27 mouse cellular contexts compared by ENCODE assay signal in genomic region chr11:102241246-102241645, GRCm38 (mm10). TPM values are rescaled to one million over a fixed set of nuclear protein-coding genes. Genes with fewer than 3 reads are reported as not detected.
A peak's percentile ranks its signal among the peaks of the same experiment; 100 is the strongest.
DNase-seq lines count a peak whose midpoint lies in the region; ATAC-seq and TF ChIP-seq lines count a peak whose summit lies in the region.
"Had no signal": no experiment of that assay in that cellular context is flagged by ENCODE, and none has a peak within 500 bp of the region (broad histone marks: within the 10 kb centered on the region; RNA-seq: fewer than 3 reads in every experiment).

No protein-coding gene starts in this region.

- WGBS in kidney, embryonic 15.5 days = 84% methylated on average over 5 of the region's 5 CpGs
- 43% methylated on average over 5 of the region's 5 CpGs for WGBS in intestine, postnatal 0 days
- 60% methylated on average over 5 of the region's 5 CpGs for WGBS in liver, embryonic 15.5 days (ENCODE audit: insufficient replicate concordance)

- no peaks in the 10 kb centered on the region; the same call in 1 of the 2 replicates for H3K27me3 ChIP-seq in kidney, embryonic 15.5 days
- no peaks in the 10 kb centered on the region for H3K27me3 ChIP-seq in intestine, postnatal 0 days (replicated peaks; ENCODE audit: control insufficient read depth, insufficient read depth, low read length)
- H3K27me3 ChIP-seq in liver, embryonic 15.5 days = peaks cover 33% of the 10 kb centered on the region
- H3K27me3 ChIP-seq: embryonic facial prominence, embryonic 12.5 days; hindbrain, embryonic 12.5 days; limb, embryonic 12.5 days; midbrain, embryonic 13.5 days; neural tube, embryonic 13.5 days had no signal

- no peaks in the 10 kb centered on the region for H3K36me3 ChIP-seq in kidney, embryonic 15.5 days
- no peaks in the 10 kb centered on the region for H3K36me3 ChIP-seq in intestine, postnatal 0 days (ENCODE audit: control insufficient read depth, insufficient read depth)
- H3K36me3 ChIP-seq in liver, embryonic 15.5 days (replicated peaks) = no peaks in the 10 kb centered on the region
- H3K36me3 ChIP-seq: embryonic facial prominence, embryonic 12.5 days; hindbrain, embryonic 12.5 days; limb, embryonic 12.5 days; midbrain, embryonic 13.5 days; neural tube, embryonic 13.5 days had no signal

- H3K4me3 ChIP-seq in kidney, embryonic 15.5 days (replicated peaks) = no peak overlapping the region
- no peak overlapping the region for H3K4me3 ChIP-seq in intestine, postnatal 0 days (ENCODE audit: low read depth, low read length)
- H3K4me3 ChIP-seq in liver, embryonic 15.5 days (replicated peaks) = no peak overlapping the region
- H3K4me3 ChIP-seq: embryonic facial prominence, embryonic 12.5 days; hindbrain, embryonic 12.5 days; left cerebral cortex, adult 2 months; limb, embryonic 12.5 days; midbrain, embryonic 13.5 days; neural tube, embryonic 13.5 days had no signal

- peaks cover 12% of the 10 kb centered on the region for H3K4me1 ChIP-seq in kidney, embryonic 15.5 days
- H3K4me1 ChIP-seq in intestine, postnatal 0 days (replicated peaks; ENCODE audit: control insufficient read depth, insufficient read depth, low read length) = 0 out of 2 replicates have a peak, but pooled peaks cover 3% of the 10 kb centered on the region
- peaks cover 17% of the 10 kb centered on the region; the same call in 1 of the 2 replicates for H3K4me1 ChIP-seq in liver, embryonic 15.5 days (replicated peaks)

- no peak overlapping the region for H3K4me2 ChIP-seq in kidney, embryonic 15.5 days
- no peak overlapping the region for H3K4me2 ChIP-seq in intestine, postnatal 0 days (replicated peaks; ENCODE audit: low read depth)
- no peak overlapping the region for H3K4me2 ChIP-seq in liver, embryonic 15.5 days
- H3K4me2 ChIP-seq: embryonic facial prominence, embryonic 12.5 days; heart, embryonic 11.5 days; hindbrain, embryonic 12.5 days; limb, embryonic 12.5 days; midbrain, embryonic 13.5 days; neural tube, embryonic 13.5 days had no signal

- 0 out of 2 replicates have a peak, but pooled peaks have one; percentile 39 for TF ChIP-seq CTCF in intestine, postnatal 0 days (IDR thresholded peaks at IDR 0.05; ENCODE audit: low read depth)

- DNase-seq in kidney, postnatal 36 days = peak; percentile 39 to 60
- DNase-seq in heart, adult 8-10 months (ENCODE audit: low spot score) = no peak
- DNase-seq in layer of hippocampus, postnatal 14 days (ENCODE audit: low spot score in 2 of 2) = no peak
- DNase-seq: adrenal gland, postnatal 36 days; B cell, adult 2 months; cerebellum, adult 8-10 months; embryo, embryonic 11 days; gastrocnemius, postnatal 25 days; heart, adult 11 months; heart, postnatal 36 days; lung, adult 2 months; lung, postnatal 10 days; thymus, postnatal 4 days had no signal

- no peak overlapping the region for H3K27ac ChIP-seq in kidney, embryonic 15.5 days
- H3K27ac ChIP-seq in intestine, postnatal 0 days (ENCODE audit: low read depth, low read length) = no peak overlapping the region
- 0 out of 2 replicates have a peak overlapping the region, but pooled peaks have one; percentile 15 for H3K27ac ChIP-seq in liver, embryonic 15.5 days (replicated peaks)
- H3K27ac ChIP-seq: embryonic facial prominence, embryonic 12.5 days; hindbrain, embryonic 12.5 days; hindbrain, postnatal 0 days; left cerebral cortex, adult 2 months; limb, embryonic 12.5 days; macrophage; midbrain, embryonic 13.5 days; neural tube, embryonic 13.5 days had no signal

- H3K9ac ChIP-seq in kidney, embryonic 15.5 days = no peak overlapping the region
- H3K9ac ChIP-seq in intestine, postnatal 0 days (ENCODE audit: low read depth, low read length) = no peak overlapping the region
- no peak overlapping the region for H3K9ac ChIP-seq in liver, embryonic 15.5 days
- H3K9ac ChIP-seq: embryonic facial prominence, embryonic 12.5 days; hindbrain, embryonic 12.5 days; limb, embryonic 12.5 days; midbrain, embryonic 13.5 days; neural tube, embryonic 13.5 days had no signal

- ATAC-seq in kidney, embryonic 15.5 days (replicated peaks; ENCODE audit: low FRiP score) = no peak
- ATAC-seq in intestine, postnatal 0 days = peak; percentile 90
- peak; percentile 77 for ATAC-seq in liver, embryonic 15.5 days (ENCODE audit: insufficient read depth)
- ATAC-seq: forebrain, embryonic 14.5 days; hindbrain, postnatal 0 days; midbrain, embryonic 13.5 days had no signal

- no peaks in the 10 kb centered on the region for H3K9me3 ChIP-seq in kidney, embryonic 15.5 days (replicated peaks)
- H3K9me3 ChIP-seq in intestine, postnatal 0 days (ENCODE audit: control insufficient read depth) = no peaks in the 10 kb centered on the region
- no peaks in the 10 kb centered on the region for H3K9me3 ChIP-seq in liver, embryonic 15.5 days (replicated peaks)
- H3K9me3 ChIP-seq: embryonic facial prominence, embryonic 12.5 days; hindbrain, embryonic 12.5 days; limb, embryonic 12.5 days; midbrain, embryonic 13.5 days; neural tube, embryonic 13.5 days had no signal

RNA-seq across cellular contexts. Expression of gene BC030867, which starts 7.4 kb away (rescaled TPM):
- polyA plus RNA-seq in kidney, embryonic 15.5 days (2015; fragmentation: Nextera tagmentation; extraction: Ambion mirVana) = 18.1 and 22.2 TPM in 2 replicates
- 2.7 and 3.4 TPM in 2 replicates for polyA plus RNA-seq in intestine, postnatal 0 days (2015; fragmentation: Nextera tagmentation; extraction: Ambion mirVana)
- 14.1 and 15.3 TPM in 2 replicates for polyA plus RNA-seq in liver, embryonic 15.5 days (2015; fragmentation: Nextera tagmentation; extraction: Ambion mirVana)
- under 1 TPM; 0.12 to 0.23 (median 0.18) TPM for total RNA-seq in heart, adult 8-10 months (2022)
- total RNA-seq in layer of hippocampus, postnatal 14 days (2021) = under 1 TPM; 0.76 to 0.79 TPM
- total RNA-seq: gastrocnemius, postnatal 25 days had no signal

RNA-seq across cellular contexts. Expression of gene Hdac5, which starts 11.3 kb away (rescaled TPM):
- polyA plus RNA-seq in kidney, embryonic 15.5 days (2015; fragmentation: Nextera tagmentation; extraction: Ambion mirVana) = 47.4 and 48.4 TPM in 2 replicates
- polyA plus RNA-seq in intestine, postnatal 0 days (2015; fragmentation: Nextera tagmentation; extraction: Ambion mirVana) = 30.1 and 30.4 TPM in 2 replicates
- polyA plus RNA-seq in liver, embryonic 15.5 days (2015; fragmentation: Nextera tagmentation; extraction: Ambion mirVana) = 17.3 and 17.5 TPM in 2 replicates
- total RNA-seq in heart, adult 8-10 months (2022) = 100 to 1,000 TPM; 114 to 136 (median 121) TPM
- 100 to 1,000 TPM; 171 to 197 TPM for total RNA-seq in layer of hippocampus, postnatal 14 days (2021)

RNA-seq across cellular contexts. Expression of gene Asb16, which starts 27.3 kb away (rescaled TPM):
- polyA plus RNA-seq in kidney, embryonic 15.5 days (2015; fragmentation: Nextera tagmentation; extraction: Ambion mirVana) = 0.10 and 0.13 TPM in 2 replicates
- 0.05 and 0.09 TPM in 2 replicates for polyA plus RNA-seq in intestine, postnatal 0 days (2015; fragmentation: Nextera tagmentation; extraction: Ambion mirVana)
- polyA plus RNA-seq in liver, embryonic 15.5 days (2015; fragmentation: Nextera tagmentation; extraction: Ambion mirVana) = 0.05 and 0.06 TPM in 2 replicates
- 1 to 10 TPM; 1.3 to 1.6 (median 1.5) TPM for total RNA-seq in heart, adult 8-10 months (2022)
- under 1 TPM; 0.86 to 0.88 TPM for total RNA-seq in layer of hippocampus, postnatal 14 days (2021)
- polyA plus RNA-seq: forebrain, embryonic 14.5 days; hindbrain, embryonic 12.5 days; macrophage; midbrain, embryonic 13.5 days; neural tube, embryonic 13.5 days; stomach, embryonic 14.5 days had no signal

RNA-seq across cellular contexts. Expression of gene Tmub2, which starts 43.5 kb away (rescaled TPM):
- polyA plus RNA-seq in kidney, embryonic 15.5 days (2015; fragmentation: Nextera tagmentation; extraction: Ambion mirVana) = 48.9 and 57.9 TPM in 2 replicates
- polyA plus RNA-seq in intestine, postnatal 0 days (2015; fragmentation: Nextera tagmentation; extraction: Ambion mirVana) = 43.3 and 44.2 TPM in 2 replicates
- 26.1 and 28.9 TPM in 2 replicates for polyA plus RNA-seq in liver, embryonic 15.5 days (2015; fragmentation: Nextera tagmentation; extraction: Ambion mirVana)
- 10 to 100 TPM; 27.0 to 28.1 (median 27.6) TPM for total RNA-seq in heart, adult 8-10 months (2022)
- total RNA-seq in layer of hippocampus, postnatal 14 days (2021) = 10 to 100 TPM; 59.3 to 60.6 TPM

RNA-seq across cellular contexts. Expression of gene G6pc3, which starts 51.8 kb away (rescaled TPM):
- polyA plus RNA-seq in kidney, embryonic 15.5 days (2015; fragmentation: Nextera tagmentation; extraction: Ambion mirVana) = 39.7 and 43.4 TPM in 2 replicates
- polyA plus RNA-seq in intestine, postnatal 0 days (2015; fragmentation: Nextera tagmentation; extraction: Ambion mirVana) = 20.4 and 21.1 TPM in 2 replicates
- 8.2 and 8.8 TPM in 2 replicates for polyA plus RNA-seq in liver, embryonic 15.5 days (2015; fragmentation: Nextera tagmentation; extraction: Ambion mirVana)
- total RNA-seq in heart, adult 8-10 months (2022) = 10 to 100 TPM; 52.2 to 60.3 (median 58.6) TPM
- 10 to 100 TPM; 49.2 to 49.5 TPM for total RNA-seq in layer of hippocampus, postnatal 14 days (2021)

Comparison
In these comparisons a context has a peak if more than half of its experiments do, and no peak if none do; other contexts are left out.
1. DNase-seq: peak in kidney, postnatal 36 days (2 of 2); none in heart, adult 8-10 months (single experiment) and layer of hippocampus, postnatal 14 days (0 of 2).